Mouse (Mus musculus): ENCODE data around the gene Nupl1. TPM values are rescaled to one million over a fixed set of nuclear protein-coding genes. Genes with fewer than 3 reads are reported as not detected.

The Nupl1 gene
- polyA plus RNA-seq, 1 experiment, result 0.09 TPM

DNA sequence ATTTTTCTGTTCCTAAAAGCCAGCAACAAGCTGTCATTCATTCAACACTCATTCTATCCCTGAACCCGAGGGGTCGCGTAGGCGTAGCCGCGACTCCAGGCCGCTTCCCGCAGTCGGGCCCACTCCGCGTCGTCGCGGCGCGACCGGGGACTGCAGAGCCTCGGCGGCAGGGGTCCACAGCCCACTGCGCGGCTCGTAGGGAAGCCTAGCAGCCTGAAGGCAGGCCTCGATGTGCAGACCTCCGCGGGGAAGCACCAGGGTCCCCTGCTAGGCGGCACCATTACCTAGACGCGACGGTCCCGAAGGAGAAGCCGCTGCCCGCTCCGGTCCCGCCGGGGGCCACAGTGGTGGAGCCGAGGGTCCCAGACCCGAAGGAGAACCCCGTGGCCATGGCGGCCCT, 352 bp downstream of the Nupl1 start:
- Histone ChIP-seq H3K4me1 (ENCODE audit: control insufficient read depth, insufficient read depth, low read length) (peaks cover 3% of the 10 kb centered on the region), H3K4me3 (replicated peaks; ENCODE audit: extremely low read depth, low read depth, low read length) (peak overlapping the region; percentile 69)
- TF ChIP-seq CTCF (IDR thresholded peaks at IDR 0.05; ENCODE audit: insufficient read depth, low read length) (no peak), POLR2A (IDR thresholded peaks at IDR 0.05; ENCODE audit: borderline replicate concordance, extremely low read depth, low read depth, low read length) (no peak)
- under 1% methylated on average over 39 of the region's 39 CpGs for WGBS
- DNase-seq, result no peak

DNA sequence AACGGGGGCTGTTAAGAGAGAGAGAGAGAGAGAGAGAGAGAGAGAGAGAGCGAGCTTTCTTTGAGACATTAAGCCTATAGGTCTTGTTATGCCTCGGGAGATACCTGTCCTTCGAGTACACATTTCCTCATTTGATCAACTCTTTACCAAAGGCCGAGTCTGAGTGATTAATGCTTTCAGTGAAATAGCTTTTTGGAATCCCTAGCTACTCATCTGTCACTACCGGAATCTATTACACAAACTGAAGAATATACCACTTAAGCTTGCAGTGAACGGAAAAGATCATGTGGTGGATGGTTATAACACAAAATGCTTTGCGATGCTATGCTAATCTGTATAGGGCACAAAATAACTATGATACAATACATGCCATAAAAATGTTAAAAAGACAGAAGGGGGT, 865 bp downstream of the Nupl1 start:
- WGBS, result 5% methylated on average over 8 of the region's 8 CpGs
- no peak for DNase-seq
- peaks cover 3% of the 10 kb centered on the region for H3K4me1 ChIP-seq (ENCODE audit: control insufficient read depth, insufficient read depth, low read length)
- TF ChIP-seq POLR2A (IDR thresholded peaks at IDR 0.05; ENCODE audit: borderline replicate concordance, extremely low read depth, low read depth, low read length) (no peak), CTCF (IDR thresholded peaks at IDR 0.05; ENCODE audit: insufficient read depth, low read length) (no peak)
- peak overlapping the region; percentile 69 for H3K4me3 ChIP-seq (replicated peaks; ENCODE audit: extremely low read depth, low read depth, low read length)

DNA sequence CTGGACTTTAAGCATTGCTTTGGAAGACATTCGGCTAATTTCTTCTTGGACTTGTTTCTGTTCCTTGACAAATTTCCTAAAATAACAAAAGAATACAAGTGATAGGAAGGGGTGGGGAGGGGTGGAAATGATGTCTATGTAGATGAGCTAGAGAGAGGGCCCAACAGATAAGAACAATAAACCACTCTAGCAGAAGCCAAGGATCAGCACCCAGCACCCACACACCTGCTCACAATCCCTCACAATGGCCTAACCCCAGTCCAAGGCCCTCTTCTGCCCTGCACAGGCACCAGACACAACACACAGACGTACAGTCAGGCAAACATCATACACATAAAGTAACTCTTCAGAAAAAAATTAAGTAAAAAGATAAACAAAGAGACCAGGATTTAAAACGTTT, 12.7 kb downstream of the Nupl1 start:
- DNase-seq, result no peak
- WGBS, result 63% methylated on average over 3 of the region's 3 CpGs
- Histone ChIP-seq H3K4me1 (ENCODE audit: control insufficient read depth, insufficient read depth, low read length) (no peaks in the 10 kb centered on the region), H3K4me3 (replicated peaks; ENCODE audit: extremely low read depth, low read depth, low read length) (no peak overlapping the region)
- TF ChIP-seq CTCF (IDR thresholded peaks at IDR 0.05; ENCODE audit: insufficient read depth, low read length), result no peak
- no peak for TF ChIP-seq POLR2A (IDR thresholded peaks at IDR 0.05; ENCODE audit: borderline replicate concordance, extremely low read depth, low read depth, low read length)

DNA sequence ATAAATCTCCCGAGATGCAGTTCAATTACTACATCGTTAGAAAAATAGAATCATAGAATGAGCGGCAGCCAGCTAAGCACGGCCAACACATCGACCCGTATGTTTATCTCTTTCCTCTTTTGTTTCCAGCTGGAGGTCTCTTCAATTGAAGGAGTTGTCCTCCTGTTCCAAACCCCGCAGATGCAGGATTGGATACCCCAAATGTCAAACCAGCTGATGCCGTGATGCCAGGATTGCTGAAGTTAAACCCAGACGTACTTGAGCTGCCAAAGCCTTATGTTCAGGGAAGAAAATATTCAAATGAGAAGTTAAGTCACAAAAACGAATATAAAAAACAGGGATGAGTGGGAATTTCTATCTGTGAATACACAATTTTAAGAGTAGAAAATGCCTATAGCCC, 31.3 kb downstream of the Nupl1 start:
- no peak for DNase-seq
- TF ChIP-seq CTCF (IDR thresholded peaks at IDR 0.05; ENCODE audit: insufficient read depth, low read length) (no peak), POLR2A (IDR thresholded peaks at IDR 0.05; ENCODE audit: borderline replicate concordance, extremely low read depth, low read depth, low read length) (no peak)

DNA sequence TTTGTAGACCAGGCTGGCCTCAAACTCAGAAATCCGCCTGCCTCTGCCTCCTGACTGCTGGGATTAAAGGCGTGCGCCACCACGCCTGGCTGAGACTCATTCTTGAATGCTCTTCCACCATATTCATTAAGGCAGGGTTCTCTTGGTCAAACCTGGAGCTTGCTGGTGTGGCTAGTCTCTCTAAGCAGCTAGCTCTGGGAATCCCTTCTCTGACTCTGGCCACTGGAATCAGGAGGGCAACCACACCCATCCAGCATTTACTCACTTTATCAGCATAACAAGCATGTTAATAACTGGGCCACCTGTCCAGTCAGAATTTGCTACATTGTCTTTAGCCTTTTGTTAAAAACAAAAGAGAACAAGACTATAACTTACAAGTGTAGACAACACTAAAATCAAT, 33.6 kb downstream of the Nupl1 start:
- H3K4me3 ChIP-seq (replicated peaks; ENCODE audit: extremely low read depth, low read depth, low read length), result no peak overlapping the region
- DNase-seq, result no peak
- TF ChIP-seq POLR2A (IDR thresholded peaks at IDR 0.05; ENCODE audit: borderline replicate concordance, extremely low read depth, low read depth, low read length) (no peak), CTCF (IDR thresholded peaks at IDR 0.05; ENCODE audit: insufficient read depth, low read length) (no peak)
- WGBS, result over 99% methylated on average over 4 of the region's 4 CpGs
- H3K4me1 ChIP-seq (ENCODE audit: control insufficient read depth, insufficient read depth, low read length), result no peaks in the 10 kb centered on the region

More for the DNA sequence above, 31.3 kb downstream of the Nupl1 start:
- no peaks in the 10 kb centered on the region for H3K4me1 ChIP-seq (ENCODE audit: control insufficient read depth, insufficient read depth, low read length)
- H3K4me3 ChIP-seq (replicated peaks; ENCODE audit: extremely low read depth, low read depth, low read length), result no peak overlapping the region
- 87% methylated on average over 10 of the region's 10 CpGs for WGBS

DNA sequence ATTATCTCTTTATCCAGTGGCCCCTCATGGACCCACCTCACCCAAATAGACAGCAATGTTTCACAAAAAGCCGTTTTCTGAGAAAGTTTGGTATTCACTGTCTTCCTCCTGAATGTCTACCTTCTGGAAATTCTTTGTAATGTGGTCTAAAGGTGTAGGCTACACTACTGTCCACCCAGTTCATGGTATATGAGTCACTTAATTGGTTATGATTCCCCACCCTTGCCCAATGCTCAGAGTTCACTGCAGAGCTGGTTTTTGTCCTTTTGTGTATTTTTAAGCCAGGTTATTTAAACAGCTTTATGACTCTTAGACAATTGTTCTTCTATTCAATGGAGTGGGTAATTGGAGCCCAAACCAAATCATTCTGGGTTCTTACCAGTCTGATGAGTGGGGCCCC, 35.1 kb downstream of the Nupl1 start:
- no peak for DNase-seq
- no peak overlapping the region for H3K4me3 ChIP-seq (replicated peaks; ENCODE audit: extremely low read depth, low read depth, low read length)
- WGBS, result 88% methylated on average over 1 of the region's 1 CpGs
- TF ChIP-seq CTCF (IDR thresholded peaks at IDR 0.05; ENCODE audit: insufficient read depth, low read length), result no peak
- H3K4me1 ChIP-seq (ENCODE audit: control insufficient read depth, insufficient read depth, low read length), result no peaks in the 10 kb centered on the region

DNA sequence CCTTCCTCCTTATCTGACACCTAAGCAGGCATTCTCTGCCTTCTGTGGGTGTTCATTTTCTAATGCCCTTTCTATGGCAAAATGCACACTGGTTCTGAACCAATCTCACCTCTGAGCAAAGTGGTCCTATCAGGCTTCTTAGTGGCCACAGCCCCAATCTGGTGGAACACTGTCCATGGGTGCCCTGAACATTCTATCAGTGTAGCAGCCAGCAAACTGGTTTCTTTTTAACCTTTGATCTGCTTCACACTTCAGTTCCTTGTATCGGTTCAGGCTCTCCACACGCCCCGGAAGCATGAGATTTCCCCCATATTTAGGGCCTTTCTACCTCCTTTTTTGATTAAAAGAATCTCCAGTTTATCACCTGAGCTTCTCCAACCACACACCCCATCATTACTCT, 36.2 kb downstream of the Nupl1 start:
- 92% methylated on average over 3 of the region's 3 CpGs for WGBS

DNA sequence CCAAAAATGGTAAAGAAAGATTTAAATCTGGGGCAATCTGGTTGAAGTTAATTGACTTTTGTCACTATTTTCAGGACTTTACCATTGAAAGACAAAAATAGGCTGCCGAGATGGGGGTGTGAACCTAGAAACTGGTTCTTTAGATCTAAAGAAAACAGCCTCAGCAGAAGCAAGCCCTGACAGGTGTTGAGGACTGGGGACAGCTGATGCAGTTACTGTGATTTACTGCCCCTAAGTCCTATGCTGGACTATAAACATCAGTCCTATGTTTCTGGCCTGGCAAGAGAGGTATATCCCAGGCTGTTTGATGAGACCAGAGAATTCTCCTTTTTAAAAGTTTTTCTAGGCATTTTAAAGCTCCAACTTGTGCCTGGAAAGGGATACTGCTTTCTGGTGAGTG, 37.2 kb downstream of the Nupl1 start:
- DNase-seq, result no peak
- WGBS, result 56% methylated on average over 1 of the region's 1 CpGs

More for the DNA sequence above, 36.2 kb downstream of the Nupl1 start:
- TF ChIP-seq POLR2A (IDR thresholded peaks at IDR 0.05; ENCODE audit: borderline replicate concordance, extremely low read depth, low read depth, low read length), result no peak
- no peak for TF ChIP-seq CTCF (IDR thresholded peaks at IDR 0.05; ENCODE audit: insufficient read depth, low read length)
- H3K4me3 ChIP-seq (replicated peaks; ENCODE audit: extremely low read depth, low read depth, low read length), result no peak overlapping the region
- no peaks in the 10 kb centered on the region for H3K4me1 ChIP-seq (ENCODE audit: control insufficient read depth, insufficient read depth, low read length)
- DNase-seq, result no peak

DNA sequence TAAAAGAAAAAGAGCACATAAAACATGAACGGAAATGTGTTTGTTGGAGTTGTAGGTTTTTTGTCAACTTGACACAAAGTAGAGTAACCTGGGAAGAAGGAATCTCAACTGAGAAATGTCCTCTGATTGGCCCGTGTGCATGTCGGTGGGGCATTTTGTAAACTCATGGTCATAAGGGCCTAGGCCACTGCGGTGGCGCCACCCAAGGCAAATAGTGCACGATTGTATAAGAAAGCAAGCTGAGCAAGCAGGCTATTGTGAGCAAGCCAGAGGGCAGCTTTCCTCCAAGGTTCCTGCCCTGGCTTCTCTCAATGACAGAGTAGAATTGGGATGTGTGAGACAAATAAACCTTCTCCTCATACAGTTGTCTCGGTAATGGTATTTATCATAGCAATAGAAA, 42.1 kb downstream of the Nupl1 start:
- Histone ChIP-seq H3K4me3 (replicated peaks; ENCODE audit: extremely low read depth, low read depth, low read length) (no peak overlapping the region), H3K4me1 (ENCODE audit: control insufficient read depth, insufficient read depth, low read length) (no peaks in the 10 kb centered on the region)
- DNase-seq, result no peak
- TF ChIP-seq POLR2A (IDR thresholded peaks at IDR 0.05; ENCODE audit: borderline replicate concordance, extremely low read depth, low read depth, low read length) (no peak), CTCF (IDR thresholded peaks at IDR 0.05; ENCODE audit: insufficient read depth, low read length) (no peak)
- WGBS, result 76% methylated on average over 7 of the region's 7 CpGs

More for the DNA sequence above, 37.2 kb downstream of the Nupl1 start:
- TF ChIP-seq CTCF (IDR thresholded peaks at IDR 0.05; ENCODE audit: insufficient read depth, low read length), result no peak
- TF ChIP-seq POLR2A (IDR thresholded peaks at IDR 0.05; ENCODE audit: borderline replicate concordance, extremely low read depth, low read depth, low read length), result no peak
- Histone ChIP-seq H3K4me3 (replicated peaks; ENCODE audit: extremely low read depth, low read depth, low read length) (no peak overlapping the region), H3K4me1 (ENCODE audit: control insufficient read depth, insufficient read depth, low read length) (no peaks in the 10 kb centered on the region)

DNA sequence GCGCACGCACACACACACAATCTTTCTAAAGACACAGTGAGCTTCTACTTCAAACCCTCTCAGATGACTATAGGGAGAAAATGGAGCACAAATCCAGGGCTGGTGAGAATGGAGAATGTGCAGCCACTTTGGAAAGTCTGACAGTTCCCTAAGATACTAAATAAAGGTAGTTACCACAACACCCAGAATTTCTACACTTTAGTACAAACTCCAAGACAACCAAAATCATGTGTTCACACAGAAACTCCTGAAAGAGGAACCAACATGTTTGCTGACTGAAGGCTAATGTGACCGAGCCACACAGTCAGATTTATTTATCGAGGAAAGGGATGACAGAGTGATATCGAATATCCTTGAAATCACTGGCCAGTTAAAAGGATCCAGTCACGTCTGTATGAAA, 46.2 kb downstream of the Nupl1 start:
- TF ChIP-seq CTCF (IDR thresholded peaks at IDR 0.05; ENCODE audit: insufficient read depth, low read length) (no peak), POLR2A (IDR thresholded peaks at IDR 0.05; ENCODE audit: borderline replicate concordance, extremely low read depth, low read depth, low read length) (no peak)
- Histone ChIP-seq H3K4me3 (replicated peaks; ENCODE audit: extremely low read depth, low read depth, low read length) (no peak overlapping the region), H3K4me1 (ENCODE audit: control insufficient read depth, insufficient read depth, low read length) (no peaks in the 10 kb centered on the region)
- 75% methylated on average over 6 of the region's 6 CpGs for WGBS
- DNase-seq, result no peak

DNA sequence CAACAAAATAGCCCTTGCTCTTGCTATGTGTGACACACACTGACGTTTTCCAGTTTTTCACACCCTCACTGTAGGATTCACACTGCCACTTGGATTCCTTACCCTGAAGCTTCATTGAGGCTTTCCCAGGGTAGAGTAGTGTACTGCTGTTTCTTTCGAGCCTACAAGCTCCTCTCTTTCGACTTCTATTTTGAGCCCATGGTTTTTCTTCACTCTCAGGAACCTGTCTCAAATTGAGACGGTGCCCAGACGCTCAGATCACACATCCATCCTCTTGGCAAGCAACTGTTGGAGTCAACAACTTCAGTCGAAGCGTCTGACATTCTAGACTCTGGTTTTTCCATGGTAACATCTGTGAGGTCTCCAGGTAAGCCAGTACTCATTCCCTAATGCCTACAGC, 54.3 kb downstream of the Nupl1 start, which contains the start of gene Atp8a2:
Gene Atp8a2, minus strand, starts transcription at position 296 of the 400 bp plus-strand sequence.
- no peak for DNase-seq
- TF ChIP-seq POLR2A (IDR thresholded peaks at IDR 0.05; ENCODE audit: borderline replicate concordance, extremely low read depth, low read depth, low read length), result no peak
- no peak for TF ChIP-seq CTCF (IDR thresholded peaks at IDR 0.05; ENCODE audit: insufficient read depth, low read length)
- H3K4me3 ChIP-seq (replicated peaks; ENCODE audit: extremely low read depth, low read depth, low read length), result no peak within 1 kb of the TSS
- 67% methylated on average over 7 of the region's 7 CpGs for WGBS
- no peaks in the 10 kb centered on the region for H3K4me1 ChIP-seq (ENCODE audit: control insufficient read depth, insufficient read depth, low read length)

Measured in lung, adult 2 months (tissue).